Mouse (Mus musculus) testis, adult 10 weeks (tissue): Measurements from ENCODE around the gene Sars2. TPM values are rescaled to one million over a fixed set of nuclear protein-coding genes. Genes with fewer than 3 reads are reported as not detected.

Experiments
- polyA plus RNA-seq: library from polyadenylated mRNA; stranded (reverse); fragments of 350-450 nt; fragmentation: Illumina TruSeq; extraction: RNeasy Lipid Tissue Mini Kit (QIAGEN cat#74804); gene quantifications from one replicate; pipeline ENCODE4 v1.2.3, GENCODE M21; 2014; ENCODE audit warnings: low read depth, low replicate concordance

Sars2 gene
- 0.18 TPM for polyA plus RNA-seq

DNA sequence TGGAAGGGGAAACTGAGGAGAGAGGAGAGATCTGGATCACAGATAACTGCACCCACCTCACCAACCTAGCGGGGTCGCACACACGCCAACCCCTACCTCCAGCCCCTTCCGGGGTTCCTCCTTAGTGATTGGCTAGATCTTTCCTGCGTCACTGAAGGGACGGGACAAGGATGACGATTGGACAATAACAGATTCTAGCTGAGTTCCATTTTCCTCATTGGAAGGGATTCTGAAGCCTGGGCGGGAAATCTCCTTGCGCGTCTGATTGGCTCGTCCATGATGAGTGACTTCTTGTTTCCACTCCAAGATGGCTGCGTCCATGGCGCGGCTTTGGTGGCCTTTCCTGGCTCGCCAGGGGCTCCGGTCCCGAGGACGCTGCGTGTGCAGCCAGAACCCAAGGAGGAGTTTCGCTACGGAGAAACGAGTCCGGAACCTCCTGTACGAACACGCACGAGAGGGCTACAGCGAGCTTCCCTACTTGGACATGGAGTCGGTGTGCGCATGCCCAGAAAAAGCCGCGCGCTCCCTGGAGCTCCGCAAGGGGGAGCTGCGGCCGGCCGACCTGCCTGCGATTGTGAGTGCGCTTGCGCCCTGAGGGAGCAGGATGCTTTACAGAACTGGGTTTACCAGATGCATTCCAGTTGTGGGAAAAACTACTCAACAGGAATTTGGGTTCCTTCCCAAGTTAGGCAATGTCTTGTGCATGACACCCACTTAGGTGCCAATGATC, at the start of gene Sars2, which contains the start of gene Mrps12:
TSS of gene Sars2 (plus strand) at position 284 of the 730 bp plus-strand sequence.
TSS of gene Mrps12 (minus strand) at position 112 of the 730 bp plus-strand sequence.

GRCm38 (mm10) chr7:28692545-28693320, 49.1 kb upstream of the Sars2 start, which contains the start of gene Fbxo27:
Gene Fbxo27, plus strand, starts transcription at chr7:28692849.

GRCm38 (mm10) chr7:28716590-28717281, 25.1 kb upstream of the Sars2 start, which contains the start of gene Fbxo17:
Gene Fbxo17, plus strand, starts transcription at chr7:28716804.

GRCm38 (mm10) chr7:28756079-28756478, 14.3 kb downstream of the Sars2 start, which contains the start of gene Ccer2:
Gene Ccer2, plus strand, starts transcription at chr7:28756174.

DNA sequence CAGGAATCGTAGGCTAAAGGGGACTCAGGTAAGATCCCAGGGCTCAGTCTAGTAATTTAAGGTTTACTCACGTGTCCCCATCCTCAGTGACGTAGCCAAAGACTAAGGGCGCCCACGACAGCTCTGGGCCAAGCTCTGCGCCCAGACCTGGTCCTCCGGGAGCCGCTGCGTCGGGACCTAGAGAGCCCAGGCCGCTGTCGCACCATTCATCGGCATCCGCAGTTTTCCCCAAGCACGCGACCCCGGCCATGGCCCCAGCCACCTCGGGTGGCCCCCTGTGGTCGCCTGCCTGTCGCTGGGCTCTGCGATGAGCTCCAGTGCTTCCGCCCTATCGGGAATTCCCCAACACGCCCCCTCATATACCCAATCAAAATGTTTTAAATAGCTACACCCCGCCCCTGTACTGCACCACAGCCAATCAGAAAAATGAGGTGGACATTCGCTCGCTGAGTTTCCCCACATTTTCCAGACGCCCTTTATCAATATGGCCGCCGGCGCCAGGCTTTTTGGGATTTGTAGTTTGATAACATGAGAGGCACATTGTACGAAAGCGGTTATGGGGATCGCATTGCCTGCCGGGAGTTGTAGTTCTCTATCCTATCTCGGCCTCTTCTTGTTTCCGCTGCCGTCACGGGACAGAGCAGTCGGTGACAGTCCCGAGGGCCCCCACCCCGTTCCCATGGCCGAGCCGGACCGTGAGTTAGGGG, 24.5 kb downstream of the Sars2 start, which contains the start of gene Sirt2:
TSS of gene Sirt2 (plus strand) at position 563 of the 707 bp plus-strand sequence.

DNA sequence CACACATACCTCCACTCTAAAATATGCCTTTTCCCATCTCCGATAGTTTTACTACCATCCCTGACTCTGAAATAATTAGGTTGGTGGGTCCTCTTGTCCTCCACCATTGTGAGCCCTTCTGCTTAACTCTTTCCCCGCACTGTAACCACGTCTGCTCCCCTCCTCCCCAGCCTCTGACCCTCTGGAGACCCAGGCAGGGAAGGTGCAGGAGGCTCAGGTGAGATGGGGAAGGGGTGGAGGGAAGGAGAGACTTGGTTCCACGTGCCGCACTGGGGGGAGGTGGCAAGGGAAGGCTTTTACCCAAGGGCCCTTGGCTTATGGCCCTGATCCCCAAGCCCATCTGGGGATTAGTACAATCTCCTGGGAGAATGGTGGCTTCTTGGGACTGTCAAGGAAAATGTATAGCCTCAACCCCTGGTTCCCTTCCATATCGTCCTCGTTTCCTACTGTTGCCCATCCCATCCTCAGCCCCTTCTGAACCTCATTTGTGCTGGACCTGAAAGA, 25.7 kb downstream of the Sars2 start, which contains the start of gene Nfkbib:
TSS of gene Nfkbib (minus strand) at position 51 of the 504 bp plus-strand sequence.

GRCm38 (mm10) chr7:28788307-28789195, 46.8 kb downstream of the Sars2 start, which contains the start of gene Rinl:
Gene Rinl, plus strand, starts transcription at chr7:28788969.

Other genes with a start within 250 kb of the Sars2 start
- gene Ifnl2, start 231.5 kb upstream of the Sars2 start, polyA plus RNA-seq = not detected
- gene Ifnl3, start 219.2 kb upstream of the Sars2 start, polyA plus RNA-seq = not detected
- not detected for gene Sycn, start 201.1 kb upstream of the Sars2 start, polyA plus RNA-seq
- gene Nccrp1, start 194.7 kb upstream of the Sars2 start, polyA plus RNA-seq = not detected
- 18.7 TPM for gene Samd4b, start 143.8 kb upstream of the Sars2 start, polyA plus RNA-seq
- 1.6 TPM for gene Pak4, start 143.8 kb upstream of the Sars2 start, polyA plus RNA-seq
- 0.17 TPM for gene Acp7, start 110.7 kb upstream of the Sars2 start, polyA plus RNA-seq
- gene Fbxo27, start 49.1 kb upstream of the Sars2 start, polyA plus RNA-seq = 2.9 TPM
- 3.1 TPM for gene Fbxo17, start 25.2 kb upstream of the Sars2 start, polyA plus RNA-seq
- 15.1 TPM for gene Mrps12, start 172 bp upstream of the Sars2 start, polyA plus RNA-seq
- not detected for gene Ccer2, start 14.2 kb downstream of the Sars2 start, polyA plus RNA-seq
- 29.9 TPM for gene Sirt2, start 24.7 kb downstream of the Sars2 start, polyA plus RNA-seq
- 2.9 TPM for gene Nfkbib, start 25.5 kb downstream of the Sars2 start, polyA plus RNA-seq
- 0.66 TPM for gene Rinl, start 47.0 kb downstream of the Sars2 start, polyA plus RNA-seq
- 205 TPM for gene Hnrnpl, start 66.5 kb downstream of the Sars2 start, polyA plus RNA-seq
- gene Ech1, start 83.2 kb downstream of the Sars2 start, polyA plus RNA-seq = 14.1 TPM
- gene Lgals4, start 91.9 kb downstream of the Sars2 start, polyA plus RNA-seq = 2.7 TPM
- not detected for gene Lgals7, start 121.9 kb downstream of the Sars2 start, polyA plus RNA-seq
- gene Capn12, start 139.4 kb downstream of the Sars2 start, polyA plus RNA-seq = not detected
- gene Actn4, start 220.3 kb downstream of the Sars2 start, polyA plus RNA-seq = 5.4 TPM
- gene Eif3k, start 239.9 kb downstream of the Sars2 start, polyA plus RNA-seq = 19.4 TPM
- gene Map4k1, start 240.1 kb downstream of the Sars2 start, polyA plus RNA-seq = 0.78 TPM